Mouse (Mus musculus) liver, adult (tissue): ENCODE data around the gene Calhm2.

ENCODE experiments used
- GATA4 ChIP-seq: IDR thresholded peaks from 2 replicates; pipeline ENCODE4 v1.6.1; 2014; ENCODE audit warnings: mild to moderate bottlenecking, low read length; ENCODE audit not compliant: insufficient replicate concordance

The Calhm2 gene

DNA sequence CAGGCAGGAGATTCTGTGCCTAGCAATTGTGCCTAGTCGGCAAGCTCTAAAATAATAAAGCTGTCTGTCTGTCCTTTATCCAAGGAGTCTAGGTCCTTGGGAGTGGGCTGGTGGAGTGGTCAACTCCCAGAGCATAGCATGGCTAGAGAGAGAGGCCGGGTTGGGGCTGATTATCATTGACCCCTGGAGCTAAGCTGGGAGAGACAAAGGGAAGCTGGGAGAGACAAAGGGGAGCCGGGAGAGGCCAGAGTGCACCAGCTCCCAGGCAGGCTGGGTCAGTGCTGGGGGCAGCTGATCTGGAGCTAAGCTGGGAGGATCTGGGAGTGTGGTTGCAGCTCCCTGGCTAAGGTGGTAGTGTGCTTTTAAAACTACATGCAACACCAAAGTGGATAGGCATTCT is 28.7 kb upstream of the Calhm2 start:
- no peak for TF ChIP-seq GATA4

DNA sequence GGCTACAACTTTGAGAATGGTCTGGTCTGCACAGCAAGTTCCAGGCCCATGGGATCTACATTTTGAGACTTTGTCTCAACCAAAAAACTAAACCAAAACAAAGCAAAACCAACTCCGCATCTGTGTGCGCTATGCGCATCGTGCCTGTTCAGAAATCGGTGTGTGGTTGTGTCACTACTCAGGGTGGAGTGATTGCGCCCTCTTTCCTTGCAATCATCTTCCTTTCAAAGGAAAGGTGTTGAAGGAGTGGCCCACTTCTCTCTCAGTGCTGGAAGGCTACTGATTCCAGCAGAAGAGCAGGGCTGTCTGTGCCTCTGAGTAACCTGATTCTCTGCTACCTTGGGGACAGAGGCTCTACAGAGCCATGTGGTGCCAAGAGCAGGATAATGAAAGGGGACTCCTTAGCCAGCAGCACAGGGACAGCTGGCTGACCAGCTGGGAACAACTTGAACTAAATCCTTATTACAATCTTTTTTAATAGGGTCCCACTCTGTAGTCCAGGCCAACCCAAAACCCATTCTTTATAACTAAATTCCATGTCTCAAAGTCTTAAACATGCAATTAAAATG is 25.2 kb upstream of the Calhm2 start:
- TF ChIP-seq GATA4: no peak

DNA sequence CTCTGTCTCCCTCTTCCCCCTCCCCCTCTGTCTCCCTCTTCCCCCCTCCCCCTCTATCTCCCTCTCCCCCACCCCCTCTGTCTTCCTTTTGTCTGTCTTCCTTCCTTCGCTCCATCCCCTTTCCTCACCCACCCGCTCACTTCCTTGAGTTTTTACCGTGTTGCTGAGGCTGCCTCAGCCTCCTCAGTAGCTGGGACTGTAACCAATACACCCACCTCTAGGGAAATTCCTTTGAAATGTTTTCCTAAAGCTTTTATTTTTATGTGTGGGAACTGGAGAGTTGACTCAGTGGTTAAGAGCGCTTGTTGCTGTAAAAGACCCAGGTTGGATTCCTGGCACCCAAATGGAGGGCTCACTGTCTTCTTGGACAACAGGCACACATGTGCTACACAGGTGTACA is 23.6 kb upstream of the Calhm2 start:
- TF ChIP-seq GATA4: no peak

DNA sequence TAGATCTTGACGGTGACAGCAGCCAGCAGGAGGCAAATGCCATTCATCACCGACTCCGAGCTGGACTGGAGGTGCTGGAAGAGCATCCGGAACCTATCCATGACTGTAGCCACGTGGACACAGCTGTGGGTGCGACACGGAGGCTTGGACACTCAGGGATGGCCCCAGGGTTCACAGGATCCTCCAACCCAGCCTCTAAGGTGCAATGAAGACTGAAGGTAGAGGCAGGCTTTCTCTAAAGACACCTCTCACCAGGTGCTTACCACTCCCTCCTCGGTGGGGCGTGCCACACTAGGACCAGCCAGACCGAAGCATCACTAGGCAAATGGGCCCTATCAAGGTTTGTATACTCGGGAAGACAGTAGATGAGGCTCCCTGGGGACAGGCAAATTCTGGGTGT is 19.6 kb upstream of the Calhm2 start, which contains the start of gene Calhm3:
Gene Calhm3 (minus strand): TSS at position 101 of the 400 bp plus-strand sequence.
- no peak for TF ChIP-seq GATA4

DNA sequence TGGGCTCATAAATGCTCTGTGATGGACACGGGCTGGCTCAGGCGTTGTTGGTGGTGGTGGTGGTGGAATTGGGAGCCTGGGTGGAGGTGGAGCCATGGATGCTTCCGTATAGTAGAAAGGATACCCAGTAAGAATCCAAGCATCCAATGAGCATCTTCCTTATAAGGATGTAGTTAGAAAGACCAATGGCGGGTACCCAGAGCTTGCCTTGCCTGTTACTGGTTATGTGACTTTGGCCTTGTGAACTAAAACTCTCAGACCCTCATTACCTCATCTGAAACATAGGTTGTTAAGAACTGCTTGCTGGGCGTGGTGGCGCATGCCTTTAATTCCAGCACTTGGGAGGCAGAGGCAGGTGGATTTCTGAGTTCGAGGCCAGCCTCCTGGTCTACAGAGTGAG is 15.7 kb upstream of the Calhm2 start:
- TF ChIP-seq GATA4: no peak

DNA sequence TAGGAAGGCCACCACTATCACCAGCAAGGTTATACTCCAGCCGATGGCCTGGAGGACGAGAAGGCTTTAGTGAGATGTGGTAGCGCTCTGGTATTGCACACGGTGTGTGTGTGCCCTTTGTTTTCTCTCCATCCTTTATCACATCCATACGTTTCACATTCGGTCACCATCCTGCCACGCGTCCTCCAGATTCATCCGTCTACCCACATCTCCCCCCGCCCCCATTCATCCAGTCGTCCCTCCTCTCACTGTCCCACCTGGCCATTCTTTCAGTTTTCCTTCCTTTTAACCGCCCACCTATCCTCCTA is 13.9 kb upstream of the Calhm2 start:
- no peak for TF ChIP-seq GATA4

DNA sequence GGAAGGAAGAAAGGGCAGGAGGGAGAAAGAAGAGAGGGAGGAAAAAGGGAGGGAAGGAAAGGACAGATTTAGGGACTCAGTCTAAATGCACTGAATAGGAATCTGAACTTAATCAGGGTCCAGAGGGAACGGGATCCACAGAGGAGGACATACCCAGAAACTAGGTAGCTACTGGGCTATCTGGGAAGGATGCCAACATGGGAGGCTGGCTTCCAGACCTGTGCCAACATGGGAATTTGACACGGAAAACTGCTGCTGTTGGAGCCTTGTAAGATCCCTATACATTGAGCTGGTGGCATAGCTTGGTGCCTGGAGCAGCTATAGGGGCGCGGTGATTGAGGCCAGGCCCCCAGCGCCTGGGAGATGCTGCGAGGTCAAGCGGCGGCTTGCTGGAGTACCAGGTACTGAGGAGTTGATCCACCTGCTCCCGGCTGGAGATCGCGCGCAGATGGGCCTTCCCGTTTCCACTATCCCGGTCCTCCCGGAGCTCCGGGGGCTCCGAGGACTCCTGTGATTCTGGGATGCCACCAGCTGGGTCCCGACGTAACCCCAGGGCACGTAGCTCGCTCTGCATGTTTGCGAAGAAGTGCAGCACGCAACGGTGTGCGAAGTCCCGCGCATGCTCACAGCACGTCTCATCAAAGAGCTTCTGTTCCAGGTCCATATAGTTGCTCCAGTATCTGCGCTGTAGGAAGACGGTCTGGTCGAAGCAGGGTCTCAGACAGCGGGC is 13.4 kb upstream of the Calhm2 start:
- TF ChIP-seq GATA4: no peak

DNA sequence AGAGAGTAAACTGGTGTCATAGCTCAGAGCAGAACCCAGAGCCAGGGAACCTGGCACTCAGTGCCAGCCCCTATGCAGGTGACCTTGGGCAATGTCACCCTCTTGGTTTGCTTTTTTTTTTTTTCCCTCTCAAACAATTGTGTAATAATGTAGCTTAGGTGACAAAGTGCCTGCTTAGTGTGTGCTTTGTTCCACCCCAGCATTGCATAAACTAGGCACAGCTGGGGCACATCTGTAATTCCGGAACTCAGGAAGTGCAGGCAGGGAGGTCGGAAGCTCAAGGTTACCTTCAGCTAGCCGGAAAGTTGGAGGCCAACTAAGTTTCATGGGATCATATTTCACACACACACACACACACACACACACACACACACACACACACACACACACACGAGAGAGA is 11.8 kb upstream of the Calhm2 start:
- TF ChIP-seq GATA4: no peak

DNA sequence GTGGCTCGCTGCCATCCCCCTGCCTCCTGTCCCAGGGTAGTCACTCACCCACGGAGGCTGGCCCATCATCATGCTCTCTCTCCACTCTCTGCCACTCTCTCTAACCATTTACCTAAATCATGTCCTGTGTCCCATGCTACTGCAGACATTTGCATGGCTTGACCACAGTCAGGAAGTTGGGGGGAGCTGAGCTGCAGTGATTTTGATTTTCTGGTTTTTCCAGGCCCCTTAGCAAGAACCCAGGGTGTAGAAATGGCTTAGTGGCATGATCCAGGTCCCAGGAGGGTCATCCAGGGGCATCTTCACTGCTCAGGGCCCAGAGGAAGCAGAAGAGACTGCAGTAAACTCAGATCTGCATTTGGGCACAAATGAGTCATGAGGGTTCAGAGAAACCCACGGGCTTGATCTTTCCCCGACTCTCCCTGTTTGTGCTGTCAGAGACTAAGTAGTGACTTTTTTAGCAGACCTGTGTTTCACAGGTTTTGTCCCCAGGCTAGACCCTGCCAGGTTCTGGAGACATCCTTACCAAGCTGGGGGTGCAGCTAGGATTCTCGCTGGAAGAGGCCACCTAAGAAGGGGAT is 10.3 kb upstream of the Calhm2 start:
- no peak for TF ChIP-seq GATA4

DNA sequence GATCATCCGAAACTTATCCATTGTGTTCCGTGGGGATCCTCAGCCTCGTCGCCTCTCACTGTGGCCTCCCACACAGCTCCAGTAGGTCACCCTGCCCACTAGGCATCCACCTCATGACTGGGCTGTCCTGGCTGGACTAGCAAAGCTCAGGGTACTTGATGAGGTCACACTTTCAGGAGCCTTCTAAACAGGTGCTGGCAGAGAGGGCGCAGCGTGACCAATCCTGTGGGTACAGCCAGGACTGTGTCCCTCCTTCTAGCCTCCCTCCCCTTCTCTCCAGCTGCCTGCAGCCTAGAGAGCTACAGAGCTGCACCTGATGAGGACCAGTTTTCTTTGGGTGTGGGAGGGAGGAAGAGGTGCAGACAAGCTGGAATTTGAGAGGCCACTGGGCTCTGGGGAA is 6.1 kb upstream of the Calhm2 start, which contains the start of gene Calhm1:
Gene Calhm1 (minus strand): TSS at position 101 of the 400 bp plus-strand sequence.
- no peak for TF ChIP-seq GATA4

DNA sequence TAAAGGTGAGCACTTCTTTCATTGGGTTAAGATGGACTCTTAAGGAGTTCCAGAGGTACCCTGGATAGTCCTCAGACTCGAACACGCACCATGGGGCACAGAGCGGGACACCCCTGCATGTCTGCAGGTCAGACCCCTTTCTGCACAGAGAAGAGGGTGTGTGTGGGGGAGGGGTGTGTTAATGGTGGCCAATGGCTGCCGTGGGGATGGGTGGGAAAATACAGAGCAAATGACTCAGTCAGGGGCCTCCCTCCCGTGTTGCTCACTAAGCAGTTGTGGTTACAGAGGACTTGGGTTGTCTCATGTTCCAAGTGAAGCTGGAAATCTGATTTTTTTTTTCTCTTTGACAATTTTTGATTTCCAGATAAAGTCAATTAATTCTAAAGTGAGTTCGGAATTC is 4.3 kb upstream of the Calhm2 start:
- TF ChIP-seq GATA4: no peak

DNA sequence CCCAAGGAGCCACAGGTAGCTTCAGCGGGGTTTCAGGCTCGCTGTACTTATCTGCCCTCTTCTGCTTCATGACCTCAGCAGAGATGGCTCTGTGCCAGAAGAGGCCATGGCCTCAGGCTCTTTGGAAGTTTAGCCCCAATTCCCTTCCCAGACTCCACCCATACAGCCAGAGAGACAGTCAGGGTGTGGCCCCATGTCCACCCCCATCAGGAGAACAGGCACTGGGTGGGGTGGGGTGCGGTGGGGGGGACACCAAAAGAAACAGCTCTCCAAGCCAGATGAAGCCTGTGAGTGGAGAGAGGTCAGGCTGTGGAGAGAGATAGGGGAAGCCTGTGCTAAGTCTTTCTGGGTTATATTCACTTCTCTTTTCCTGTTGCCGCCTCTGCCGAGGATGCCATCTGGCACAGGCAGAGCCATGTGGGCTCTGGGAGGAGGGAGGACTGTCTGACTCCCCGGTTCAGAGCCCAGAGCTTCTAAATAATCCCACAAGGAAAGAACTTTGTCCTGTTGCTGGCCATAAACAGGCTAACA is 978 bp downstream of the Calhm2 start:
- no peak; the same call in 1 of the 2 replicates for TF ChIP-seq GATA4

DNA sequence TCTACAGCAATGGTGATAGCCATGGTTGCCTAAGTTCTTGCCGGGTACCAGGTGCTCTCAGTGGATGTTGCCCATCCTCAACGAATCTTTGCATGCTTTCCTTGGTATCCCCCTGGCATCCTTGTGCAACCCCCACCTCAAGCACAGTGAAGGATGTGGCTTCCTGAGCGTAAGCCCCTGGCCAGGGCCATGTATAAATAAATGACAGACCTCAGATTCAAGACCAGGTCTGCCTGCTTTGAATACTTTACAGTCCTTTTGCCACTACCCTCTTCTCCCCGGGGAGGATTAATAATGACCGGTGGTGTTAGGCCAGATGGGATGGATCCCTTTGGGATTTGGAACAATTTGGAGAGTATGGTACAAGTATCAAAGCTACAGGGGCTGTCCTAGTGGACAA is 1.9 kb downstream of the Calhm2 start:
- no peak for TF ChIP-seq GATA4

DNA sequence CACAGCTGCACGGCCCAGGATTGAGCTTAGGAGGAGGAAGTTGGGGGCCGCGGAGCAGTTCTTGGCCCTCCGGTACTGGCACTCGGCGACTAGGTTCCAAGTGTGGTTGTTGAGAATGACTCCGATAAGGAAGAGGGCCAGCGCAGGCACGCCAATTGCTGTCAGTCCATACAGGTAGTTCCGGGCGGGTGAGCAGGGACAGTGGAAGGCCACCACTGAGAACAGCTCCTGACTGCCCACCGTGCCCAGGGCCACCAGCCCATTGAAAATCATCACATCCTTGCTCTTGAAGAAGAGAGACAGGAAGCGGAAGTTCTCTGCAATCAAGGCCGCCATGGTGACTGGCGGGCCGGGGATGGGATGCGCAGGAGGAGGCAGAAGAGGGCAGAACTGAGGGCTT is 2.5 kb downstream of the Calhm2 start:
- TF ChIP-seq GATA4: no peak

DNA sequence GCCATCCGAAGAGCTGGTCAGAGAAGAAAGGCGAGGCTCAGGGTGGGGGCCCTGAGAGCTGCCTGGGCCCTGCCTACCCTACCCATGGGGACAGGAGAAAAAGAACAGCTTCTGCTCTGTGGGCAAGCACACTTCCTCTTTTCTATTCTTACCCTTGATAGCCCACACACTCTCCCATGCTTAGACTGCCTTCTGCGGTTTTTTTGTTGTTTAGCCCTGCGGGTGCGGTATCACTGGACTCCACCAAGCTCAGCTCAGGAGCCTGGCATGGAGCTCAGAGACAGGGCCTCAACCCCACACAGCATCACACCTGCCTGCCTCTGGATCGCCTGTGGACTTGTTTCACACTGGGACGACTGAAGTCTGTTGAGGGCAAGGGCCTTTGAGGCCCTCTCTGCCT is 4.9 kb downstream of the Calhm2 start:
- TF ChIP-seq GATA4: no peak

DNA sequence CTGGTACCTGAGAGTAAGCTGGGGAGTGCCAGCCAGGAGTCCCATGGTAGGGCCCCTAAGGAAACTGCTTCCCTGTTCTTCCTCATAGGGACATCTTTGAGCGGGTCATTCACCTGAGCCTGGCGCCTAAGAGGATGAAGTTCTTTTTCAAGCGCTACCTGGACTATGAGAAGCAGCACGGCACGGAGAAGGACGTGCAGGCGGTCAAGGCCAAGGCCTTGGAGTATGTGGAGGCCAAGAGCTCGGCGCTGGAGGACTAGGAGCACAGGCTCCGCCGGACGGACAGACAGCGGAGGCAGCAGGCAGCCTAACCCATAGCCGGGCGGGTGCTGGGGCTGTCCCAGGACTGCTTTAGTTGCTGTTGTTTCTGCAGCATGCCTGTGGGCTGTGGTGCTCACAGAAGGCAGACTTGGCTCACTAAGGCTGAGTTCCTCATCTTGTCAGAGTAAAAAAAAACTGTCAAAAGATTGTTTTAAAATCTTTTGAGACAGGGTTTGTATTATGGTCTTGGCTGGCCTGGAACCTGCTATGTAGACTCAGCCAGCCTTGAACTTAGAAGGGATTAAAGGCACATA is 7.5 kb downstream of the Calhm2 start:
- no peak for TF ChIP-seq GATA4
